Mouse (Mus musculus) MEL (cell line): Measurements from ENCODE around the gene Tubb4a. TPM values are rescaled to one million over a fixed set of nuclear protein-coding genes. Genes with fewer than 3 reads are reported as not detected.

Source experiments
- DNase-seq: peaks from one replicate; pipeline ENCODE4 v3.0.0; 2011; ENCODE audit warnings: low read depth, low spot score
- H3K27ac ChIP-seq: 2 replicates; pipeline ENCODE4 v1.5.1; 2012; ENCODE audit warnings: low read depth, mild to moderate bottlenecking, control low read depth, low read length, moderate library complexity; ENCODE audit not compliant: control insufficient read depth
- H3K27me3 ChIP-seq, 2 experiments: fragments of 150-350 bp in 1 of 2; sonication (generic) in 1 of 2; 2 replicates each; pipeline ENCODE4 v1.6.1; 2012; ENCODE audit warnings: low read length in 2 of 2, mild to moderate bottlenecking in 2 of 2, improper control_type of control experiment in 1 of 2, moderate library complexity in 1 of 2; ENCODE audit not compliant: insufficient read depth in 2 of 2, control insufficient read depth in 1 of 2
- H3K36me3 ChIP-seq, 2 experiments: 2 replicates each; pipeline ENCODE4 v1.6.1; 2012 to 2014; ENCODE audit warnings: low read length in 2 of 2, improper control_type of control experiment in 1 of 2, inconsistent platforms in 1 of 2, mild to moderate bottlenecking in 1 of 2; ENCODE audit not compliant: insufficient read depth in 2 of 2, control insufficient read depth in 1 of 2
- H3K4me1 ChIP-seq, 2 experiments: fragments of 150-350 bp in 1 of 2; sonication (generic) in 1 of 2; 2 replicates each; pipeline ENCODE4 v1.6.1; 2012; ENCODE audit warnings: low read length in 2 of 2, improper control_type of control experiment in 1 of 2, mild to moderate bottlenecking in 1 of 2; ENCODE audit not compliant: insufficient read depth in 2 of 2, control insufficient read depth in 1 of 2
- H3K4me3 ChIP-seq, 2 experiments: fragments of 150-350 bp in 1 of 2; sonication (generic) in 1 of 2; 2 replicates each; pipeline ENCODE4 v1.5.1; 2012; ENCODE audit warnings: low read depth in 2 of 2, low read length in 2 of 2, mild to moderate bottlenecking in 2 of 2, moderate library complexity in 2 of 2, control low read depth in 1 of 2, improper control_type of control experiment in 1 of 2; ENCODE audit not compliant: control insufficient read depth in 1 of 2, insufficient read depth in 1 of 2
- H3K79me2 ChIP-seq: 2 replicates; pipeline ENCODE4 v1.6.1; 2012; ENCODE audit warnings: mild to moderate bottlenecking, low read length, moderate library complexity; ENCODE audit not compliant: control insufficient read depth, poor library complexity, insufficient read depth
- H3K9ac ChIP-seq: 2 replicates; pipeline ENCODE4 v1.6.1; 2012; ENCODE audit warnings: low read depth, mild to moderate bottlenecking, control low read depth, low read length, moderate library complexity; ENCODE audit not compliant: control insufficient read depth, poor library complexity, severe bottlenecking
- H3K9me3 ChIP-seq: fragments of 150-350 bp; sonication (generic); replicated peaks from 2 replicates; pipeline ENCODE4 v1.6.1; 2012; ENCODE audit warnings: mild to moderate bottlenecking, low read length, improper control_type of control experiment, moderate library complexity; ENCODE audit not compliant: insufficient read depth
- E2F4 ChIP-seq: IDR thresholded peaks from 2 replicates; pipeline ENCODE4 v1.6.1; 2011; ENCODE audit warnings: low read depth, low read length, improper control_type of control experiment, borderline replicate concordance
- ETS1 ChIP-seq: IDR thresholded peaks from 2 replicates; pipeline ENCODE4 v1.6.1; 2012; ENCODE audit warnings: low read depth, mild to moderate bottlenecking, inconsistent platforms, low read length, improper control_type of control experiment, moderate library complexity
- GATA1 ChIP-seq: IDR thresholded peaks from 2 replicates; pipeline ENCODE4 v1.6.1; 2011; ENCODE audit warnings: low read depth, low read length, improper control_type of control experiment
- HCFC1 ChIP-seq: IDR thresholded peaks from 2 replicates; pipeline ENCODE4 v1.6.1; 2012; ENCODE audit warnings: low read depth, mild to moderate bottlenecking, inconsistent platforms, low read length, improper control_type of control experiment, moderate library complexity
- JUND ChIP-seq: IDR thresholded peaks from 2 replicates; pipeline ENCODE4 v1.6.1; 2011; ENCODE audit warnings: low read depth, mild to moderate bottlenecking, improper control_type of control experiment, low read length
- KAT2A ChIP-seq: conservative IDR thresholded peaks from 2 replicates; pipeline ENCODE4 v1.6.1; 2012; ENCODE audit warnings: low read depth, low read length, improper control_type of control experiment, inconsistent platforms
- MEF2A ChIP-seq: IDR thresholded peaks from 2 replicates; pipeline ENCODE4 v1.6.1; 2014; ENCODE audit warnings: low read depth, mild to moderate bottlenecking, inconsistent platforms, low read length, improper control_type of control experiment; ENCODE audit not compliant: poor library complexity, insufficient replicate concordance, severe bottlenecking; ENCODE audit errors: extremely low read depth
- MXI1 ChIP-seq: IDR thresholded peaks from 2 replicates; pipeline ENCODE4 v1.6.1; 2011; ENCODE audit warnings: mild to moderate bottlenecking, low read depth, low read length, improper control_type of control experiment
- MYB ChIP-seq: IDR thresholded peaks from 2 replicates; pipeline ENCODE4 v1.6.1; 2011; ENCODE audit warnings: mild to moderate bottlenecking, low read depth, low read length, improper control_type of control experiment
- NELFE ChIP-seq: IDR thresholded peaks from 2 replicates; pipeline ENCODE4 v1.6.1; 2011; ENCODE audit warnings: low read depth, low read length, improper control_type of control experiment
- NRF1 ChIP-seq: IDR thresholded peaks from 2 replicates; pipeline ENCODE4 v1.6.1; 2014; ENCODE audit warnings: low read depth, mild to moderate bottlenecking, inconsistent platforms, low read length, improper control_type of control experiment, moderate library complexity; ENCODE audit not compliant: poor library complexity, insufficient read depth, severe bottlenecking
- POLR2AphosphoS5 ChIP-seq: IDR thresholded peaks from 2 replicates; pipeline ENCODE4 v1.6.1; 2012; ENCODE audit warnings: low read depth, borderline replicate concordance, mild to moderate bottlenecking, inconsistent platforms, low read length, moderate library complexity, mixed read lengths
- SMC3 ChIP-seq: IDR thresholded peaks from 2 replicates; pipeline ENCODE4 v1.6.1; 2011; ENCODE audit warnings: low read depth, low read length, improper control_type of control experiment
- TAL1 ChIP-seq: IDR thresholded peaks from 2 replicates; pipeline ENCODE4 v1.6.1; 2012; ENCODE audit warnings: mild to moderate bottlenecking, inconsistent platforms, low read length, moderate library complexity, mixed read lengths
- TCF12 ChIP-seq: IDR thresholded peaks from 2 replicates; pipeline ENCODE4 v1.6.1; 2014; ENCODE audit warnings: low read depth, mild to moderate bottlenecking, inconsistent platforms, low read length, improper control_type of control experiment, moderate library complexity
- UBTF ChIP-seq: IDR thresholded peaks from 2 replicates; pipeline ENCODE4 v1.6.1; 2012; ENCODE audit warnings: low read depth, mild to moderate bottlenecking, inconsistent platforms, low read length, improper control_type of control experiment, moderate library complexity, borderline replicate concordance; ENCODE audit not compliant: insufficient read depth
- ZC3H11A ChIP-seq: IDR thresholded peaks from 2 replicates; pipeline ENCODE4 v1.6.1; 2012; ENCODE audit warnings: low read depth, mild to moderate bottlenecking, inconsistent platforms, low read length, improper control_type of control experiment
- ZKSCAN1 ChIP-seq: IDR thresholded peaks from 2 replicates; pipeline ENCODE4 v1.6.1; 2012; ENCODE audit warnings: low read depth, mild to moderate bottlenecking, inconsistent platforms, low read length, improper control_type of control experiment, moderate library complexity
- polyA plus RNA-seq, 2 experiments: library from polyadenylated mRNA; stranded (reverse) in 1 of 2; unstranded in 1 of 2; fragments of >175 nt in 1 of 2; fragments of >200 nt in 1 of 2; gene quantifications; 2 replicates each; pipeline versions ENCODE4 v1.2.1 to v1.2.4; 2012; ENCODE audit warnings: low replicate concordance in 2 of 2, low read depth in 1 of 2; ENCODE audit not compliant: insufficient read length in 2 of 2, insufficient read depth in 1 of 2, missing spikeins in 1 of 2
- total RNA-seq: library from RNA; depleted of rRNA; stranded (reverse); fragments of 300-350 nt; gene quantifications from 2 replicates; pipeline ENCODE4 v1.2.3, GENCODE M21; 2012

Gene Tubb4a
- total and polyA plus RNA-seq, 3 experiments, result 0.35 to 6.4 TPM; not detected in 1

DNA sequence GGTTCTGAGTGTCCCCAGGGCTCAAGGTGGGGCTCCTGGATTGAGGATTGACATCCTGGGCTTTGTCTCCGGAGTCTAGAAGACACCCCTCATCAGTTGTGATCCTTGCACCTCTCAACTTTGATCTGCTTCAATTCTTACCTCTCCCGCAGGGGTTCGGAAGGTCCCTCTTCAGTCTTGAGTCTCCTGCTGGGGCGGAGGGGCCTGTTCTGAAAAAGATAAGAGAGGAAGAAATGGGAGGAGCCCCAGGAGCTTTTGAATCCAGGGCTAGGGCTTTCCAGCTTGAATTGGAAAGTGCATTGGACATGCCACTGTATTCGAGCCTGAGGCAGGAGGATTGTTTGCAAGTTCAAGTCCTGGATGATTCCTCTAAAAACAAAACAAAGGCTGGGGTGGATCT, 20.7 kb downstream of the Tubb4a start:
- peak overlapping the region; percentile 12; the same call in 1 of the 2 replicates for H3K27ac ChIP-seq
- no peaks in the 10 kb centered on the region for H3K79me2 ChIP-seq
- peak overlapping the region; percentile 26 for H3K9ac ChIP-seq
- TF ChIP-seq MXI1 (no peak), ZKSCAN1 (no peak), NRF1 (no peak), ETS1 (no peak), JUND (no peak), KAT2A (no peak), SMC3 (no peak), E2F4 (no peak), HCFC1 (no peak), TAL1 (peak; percentile 72), GATA1 (peak; percentile 45), TCF12 (peak; percentile 29; the same call in 1 of the 2 replicates), POLR2AphosphoS5 (no peak), MYB (no peak)
- H3K4me1 ChIP-seq, result peaks cover 0 to 7% of the 10 kb centered on the region in 2 experiments; a peak in 2 of 4 replicates
- H3K36me3 ChIP-seq, result peaks cover 0 to 8% of the 10 kb centered on the region in 2 experiments; a peak in 2 of 4 replicates
- no peaks in the 10 kb centered on the region for H3K9me3 ChIP-seq
- no peak overlapping the region for H3K4me3 ChIP-seq
- peak; percentile 66 for DNase-seq
- H3K27me3 ChIP-seq, result no peaks in the 10 kb centered on the region

DNA sequence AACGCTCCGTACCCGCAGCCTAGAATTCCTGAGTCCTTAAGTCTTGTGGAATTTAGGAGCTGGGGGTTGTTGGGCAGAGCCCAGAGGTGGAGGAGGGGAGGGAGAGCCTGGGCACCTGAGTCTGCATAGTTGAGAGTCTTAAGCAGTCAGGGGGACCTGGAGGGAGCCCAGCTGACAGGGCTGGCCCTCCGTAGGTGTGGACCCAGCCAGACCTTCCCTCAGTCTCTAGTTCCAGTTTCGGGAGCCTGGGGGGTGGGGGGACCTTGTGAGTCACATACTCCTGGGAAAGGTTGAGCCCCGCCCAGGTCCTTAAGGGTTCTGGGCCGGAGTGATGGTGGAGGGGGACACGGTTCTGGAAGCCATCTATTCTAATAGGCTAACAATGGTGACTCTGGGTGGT, 24.6 kb downstream of the Tubb4a start:
- TF ChIP-seq ZC3H11A (no peak), UBTF (no peak), POLR2AphosphoS5 (no peak), MEF2A (no peak), NELFE (no peak), KAT2A (no peak)
- Histone ChIP-seq H3K79me2 (peaks cover 6% of the 10 kb centered on the region), H3K9me3 (no peaks in the 10 kb centered on the region), H3K4me3 (no peak overlapping the region), H3K27ac (no peak overlapping the region), H3K36me3 (peaks cover 0 to 16% of the 10 kb centered on the region in 2 experiments; a peak in 2 of 4 replicates), H3K9ac (no peak overlapping the region), H3K27me3 (no peaks in the 10 kb centered on the region), H3K4me1 (peaks cover 2 to 23% of the 10 kb centered on the region in 2 experiments; a peak in 3 of 4 replicates)
- no peak for DNase-seq
